Comparison of ENCODE assay signal across 24 mouse cellular contexts in genomic region chr11:73092877-73093276, GRCm38 (mm10). TPM values are rescaled to one million over a fixed set of nuclear protein-coding genes. Genes with fewer than 3 reads are reported as not detected.
A peak's percentile ranks its signal among the peaks of the same experiment; 100 is the strongest.
DNase-seq lines count a peak whose midpoint lies in the region; ATAC-seq and TF ChIP-seq lines count a peak whose summit lies in the region.
"Had no signal": no experiment of that assay in that cellular context is flagged by ENCODE, and none has a peak within 500 bp of the region (broad histone marks: within the 10 kb centered on the region; RNA-seq: fewer than 3 reads in every experiment).

No protein-coding gene starts in this region.

- TF ChIP-seq CTCF in lung, adult 2 months (IDR thresholded peaks at IDR 0.05; ENCODE audit: insufficient read depth, low read length), result no peak
- TF ChIP-seq CTCF in MEL (IDR thresholded peaks at IDR 0.05 in 2 of 3, conservative IDR thresholded peaks at IDR 0.05 in 1 of 3; ENCODE audit: control insufficient read depth in 1 of 3, insufficient read depth in 1 of 3, low read depth in 2 of 3, low read length in 3 of 3, poor library complexity in 1 of 3, severe bottlenecking in 1 of 3), result no peak

- no peak overlapping the region for H3K27ac ChIP-seq in MEL (ENCODE audit: control insufficient read depth, low read depth, low read length)
- H3K27ac ChIP-seq: forebrain, embryonic 10.5 days; heart, adult 2 months; heart, embryonic 13.5 days; hindbrain, embryonic 12.5 days; liver, embryonic 14.5 days; midbrain, embryonic 15.5 days; neural tube, embryonic 15.5 days had no signal

- peak; percentile 71 to 72 for ATAC-seq in hematopoietic stem cell, adult 5-6 weeks (replicated peaks in 1 of 2; ENCODE audit: insufficient read depth in 1 of 2, low FRiP score in 2 of 2, low TSS enrichment in 1 of 2, low read depth in 1 of 2, poor library complexity in 2 of 2, severe bottlenecking in 2 of 2)
- 0 out of 2 replicates have a peak, but pooled peaks have one; percentile 15 for ATAC-seq in monocyte, adult 5-6 weeks (replicated peaks; ENCODE audit: insufficient number of reproducible peaks, low FRiP score, low TSS enrichment, poor library complexity, severe bottlenecking)
- ATAC-seq: forebrain, embryonic 16.5 days; lung, postnatal 0 days; midbrain, embryonic 15.5 days had no signal

- DNase-seq in lung, postnatal 36 days, result peak; percentile 57
- DNase-seq in lung, adult 2 months, result no peak
- DNase-seq in MEL (ENCODE audit: low read depth, low spot score), result peak; percentile 52
- no peak for DNase-seq in left cerebral cortex, adult 11 months (ENCODE audit: low spot score)
- DNase-seq in frontal cortex, postnatal 14 days (ENCODE audit: low spot score in 2 of 2), result no peak
- DNase-seq in urinary bladder, postnatal 4 days (ENCODE audit: low spot score in 2 of 2), result no peak
- DNase-seq: adrenal gland, postnatal 10 days; cerebellum, adult 2 months; gastrocnemius, postnatal 25 days; heart, adult 2 months; heart, postnatal 14 days; kidney, adult 2 months; kidney, postnatal 10 days; right cerebral cortex, adult 18-20 months had no signal

- no peaks in the 10 kb centered on the region for H3K27me3 ChIP-seq in MEL (ENCODE audit: control insufficient read depth in 1 of 2, insufficient read depth in 2 of 2, low read length in 2 of 2)
- H3K27me3 ChIP-seq: heart, embryonic 13.5 days; hindbrain, embryonic 12.5 days; midbrain, embryonic 15.5 days; neural tube, embryonic 15.5 days had no signal

- H3K79me2 ChIP-seq in MEL (ENCODE audit: control insufficient read depth, insufficient read depth, low read length, poor library complexity), result no peaks in the 10 kb centered on the region

- H3K9ac ChIP-seq in MEL (ENCODE audit: control insufficient read depth, low read depth, low read length, poor library complexity, severe bottlenecking), result no peak overlapping the region
- H3K9ac ChIP-seq: heart, embryonic 13.5 days; hindbrain, embryonic 12.5 days; liver, embryonic 14.5 days; midbrain, embryonic 15.5 days; neural tube, embryonic 15.5 days had no signal

- TF ChIP-seq POLR2A in lung, adult 2 months (IDR thresholded peaks at IDR 0.05; ENCODE audit: borderline replicate concordance, extremely low read depth, low read depth, low read length), result no peak
- TF ChIP-seq POLR2A in MEL (IDR thresholded peaks at IDR 0.05; ENCODE audit: control insufficient read depth in 1 of 2, insufficient read depth in 1 of 2, low read depth in 1 of 2, low read length in 2 of 2, poor library complexity in 1 of 2), result no peak

- no peaks in the 10 kb centered on the region; a peak in 1 of 4 replicates for H3K36me3 ChIP-seq in MEL (ENCODE audit: control insufficient read depth in 1 of 2, insufficient read depth in 2 of 2, low read length in 2 of 2)
- H3K36me3 ChIP-seq: forebrain, embryonic 10.5 days; heart, embryonic 13.5 days; hindbrain, embryonic 12.5 days; midbrain, embryonic 15.5 days; neural tube, embryonic 15.5 days had no signal

- no peak for TF ChIP-seq EP300 in MEL (IDR thresholded peaks at IDR 0.05; ENCODE audit: low read depth in 1 of 2, low read length in 2 of 2)

- 54% methylated on average over 7 of the region's 7 CpGs for WGBS in lung, adult 2 months

- H3K9me3 ChIP-seq in MEL (replicated peaks; ENCODE audit: insufficient read depth, low read length), result no peaks in the 10 kb centered on the region
- H3K9me3 ChIP-seq: forebrain, embryonic 10.5 days; heart, embryonic 13.5 days; hindbrain, embryonic 12.5 days; midbrain, embryonic 15.5 days; neural tube, embryonic 15.5 days had no signal

- no peaks in the 10 kb centered on the region for H3K4me1 ChIP-seq in lung, adult 2 months (ENCODE audit: control insufficient read depth, insufficient read depth, low read length)
- H3K4me1 ChIP-seq in MEL (ENCODE audit: control insufficient read depth in 1 of 2, insufficient read depth in 2 of 2, low read length in 2 of 2), result peaks cover 0 to 12% of the 10 kb centered on the region in 2 experiments; a peak in 2 of 4 replicates
- H3K4me1 ChIP-seq: midbrain, embryonic 15.5 days; neural tube, embryonic 15.5 days had no signal

- TF ChIP-seq RAD21 in MEL (IDR thresholded peaks at IDR 0.05; ENCODE audit: low read depth, low read length), result no peak

- H3K4me3 ChIP-seq in lung, adult 2 months (replicated peaks; ENCODE audit: extremely low read depth, low read depth, low read length), result no peak overlapping the region
- H3K4me3 ChIP-seq in MEL (ENCODE audit: control insufficient read depth in 1 of 2, insufficient read depth in 1 of 2, low read depth in 2 of 2, low read length in 2 of 2), result no peak overlapping the region
- H3K4me3 ChIP-seq: forebrain, embryonic 10.5 days; heart, adult 2 months; heart, embryonic 13.5 days; hindbrain, embryonic 12.5 days; midbrain, embryonic 15.5 days; neural tube, embryonic 15.5 days had no signal

TF ChIP-seq in MEL, 35 proteins besides CTCF, POLR2A, EP300 and RAD21:
- no peak for TF ChIP-seq MXI1 (IDR thresholded peaks at IDR 0.05; ENCODE audit: low read depth, low read length)
- TF ChIP-seq ZMIZ1 (IDR thresholded peaks at IDR 0.05; ENCODE audit: low read depth, low read length), result no peak
- no peak for TF ChIP-seq HCFC1 (IDR thresholded peaks at IDR 0.05; ENCODE audit: low read depth, low read length)
- TF ChIP-seq ZKSCAN1 (IDR thresholded peaks at IDR 0.05; ENCODE audit: low read depth, low read length), result no peak
- TF ChIP-seq GATA1 (IDR thresholded peaks at IDR 0.05; ENCODE audit: low read depth, low read length), result no peak
- TF ChIP-seq JUND (IDR thresholded peaks at IDR 0.05; ENCODE audit: low read depth, low read length), result no peak
- TF ChIP-seq E2F4 (IDR thresholded peaks at IDR 0.05; ENCODE audit: borderline replicate concordance, low read depth, low read length), result no peak
- TF ChIP-seq CHD1 (IDR thresholded peaks at IDR 0.05; ENCODE audit: low read depth, low read length), result no peak
- TF ChIP-seq BHLHE40 (IDR thresholded peaks at IDR 0.05; ENCODE audit: borderline replicate concordance, low read depth, low read length), result no peak
- TF ChIP-seq USF1 (IDR thresholded peaks at IDR 0.05; ENCODE audit: low read depth, low read length), result no peak
- no peak for TF ChIP-seq RCOR1 (IDR thresholded peaks at IDR 0.05; ENCODE audit: low read depth, low read length)
- TF ChIP-seq MYC (IDR thresholded peaks at IDR 0.05; ENCODE audit: low read depth, low read length), result no peak
- no peak for TF ChIP-seq UBTF (IDR thresholded peaks at IDR 0.05; ENCODE audit: borderline replicate concordance, insufficient read depth, low read depth, low read length)
- TF ChIP-seq SMC3 (IDR thresholded peaks at IDR 0.05; ENCODE audit: low read depth, low read length), result no peak
- TF ChIP-seq MAX (IDR thresholded peaks at IDR 0.05; ENCODE audit: low read length), result no peak
- no peak for TF ChIP-seq TCF12 (IDR thresholded peaks at IDR 0.05; ENCODE audit: low read depth, low read length)
- no peak for TF ChIP-seq GABPA (IDR thresholded peaks at IDR 0.05; ENCODE audit: low read depth, low read length)
- no peak for TF ChIP-seq ETS1 (IDR thresholded peaks at IDR 0.05; ENCODE audit: low read depth, low read length)
- no peak for TF ChIP-seq TBP (IDR thresholded peaks at IDR 0.05; ENCODE audit: low read depth, low read length)

RNA-seq across cellular contexts. Expression of gene Itgae, which starts 2.5 kb away (rescaled TPM):
- polyA plus RNA-seq in lung, adult 2 months (2012; rRNA removed), result 3.8 and 4.3 TPM in 2 replicates
- 0.04 and 0.16 TPM in 2 replicates for total RNA-seq in MEL (2012; rRNA removed)
- under 1 TPM in 1 of 2 experiments, not detected in 1; 0.22 TPM for polyA plus RNA-seq in MEL (2012; ENCODE audit: insufficient read depth in 1 of 2, insufficient read length in 2 of 2, low read depth in 1 of 2, low replicate concordance in 2 of 2, missing spikeins in 1 of 2)
- total RNA-seq in hematopoietic stem cell, adult 5-6 weeks (2017), result 0.13 and 0.30 TPM in 2 replicates
- total RNA-seq in monocyte, adult 5-6 weeks (2017), result 1.7 to 2.4 TPM (median 1.8 TPM) in 3 replicates

RNA-seq across cellular contexts. Expression of gene Haspin, which starts 45.2 kb away (rescaled TPM):
- 0.41 and 0.70 TPM in 2 replicates for polyA plus RNA-seq in lung, adult 2 months (2012; rRNA removed)
- total RNA-seq in MEL (2012; rRNA removed), result 22.9 and 26.9 TPM in 2 replicates
- polyA plus RNA-seq in MEL (2012; ENCODE audit: insufficient read depth in 1 of 2, insufficient read length in 2 of 2, low read depth in 1 of 2, low replicate concordance in 2 of 2, missing spikeins in 1 of 2), result 10 to 100 TPM in 1 of 2 experiments, not detected in 1; 28.3 TPM
- 12.2 and 13.6 TPM in 2 replicates for total RNA-seq in hematopoietic stem cell, adult 5-6 weeks (2017)
- 6.3 to 16.9 TPM (median 6.5 TPM) in 3 replicates for total RNA-seq in monocyte, adult 5-6 weeks (2017)

RNA-seq across cellular contexts. Expression of gene Ncbp3, which starts 45.3 kb away (rescaled TPM):
- 1.7 and 3.6 TPM in 2 replicates for polyA plus RNA-seq in lung, adult 2 months (2012; rRNA removed)
- 9.3 and 9.6 TPM in 2 replicates for total RNA-seq in MEL (2012; rRNA removed)
- 1 to 10 TPM in 1 of 2 experiments, not detected in 1; 8.4 TPM for polyA plus RNA-seq in MEL (2012; ENCODE audit: insufficient read depth in 1 of 2, insufficient read length in 2 of 2, low read depth in 1 of 2, low replicate concordance in 2 of 2, missing spikeins in 1 of 2)
- total RNA-seq in hematopoietic stem cell, adult 5-6 weeks (2017), result 14.4 and 15.8 TPM in 2 replicates
- total RNA-seq in monocyte, adult 5-6 weeks (2017), result 11.5 to 18.1 TPM (median 14.0 TPM) in 3 replicates

Comparison
In these comparisons a context has a peak if more than half of its experiments do, and no peak if none do; other contexts are left out.
1. DNase-seq: peak in lung, postnatal 36 days (single experiment) and MEL (single experiment); none in lung, adult 2 months (single experiment), left cerebral cortex, adult 11 months (single experiment), frontal cortex, postnatal 14 days (0 of 2) and urinary bladder, postnatal 4 days (0 of 2).